Mouse (Mus musculus) stomach, postnatal 0 days (tissue): Measurements from ENCODE around the gene Cmya5.

ENCODE experiments used
- CTCF ChIP-seq: IDR thresholded peaks from 2 replicates; pipeline ENCODE4 v1.5.1; 2016; ENCODE audit warnings: antibody characterized with exemption, low read depth, mild to moderate bottlenecking, moderate library complexity
- EP300 ChIP-seq: optimal IDR thresholded peaks from 2 replicates; pipeline ENCODE3; 2016; ENCODE audit warnings: antibody characterized with exemption

GRCm38 (mm10) chr13:93069481-93069880, 75.0 kb downstream of the Cmya5 start:
- TF ChIP-seq CTCF (peak; percentile 51), EP300 (no peak)
